Mouse (Mus musculus): Measurements from ENCODE around the gene 2510039O18Rik. TPM values are rescaled to one million over a fixed set of nuclear protein-coding genes. Genes with fewer than 3 reads are reported as not detected.

2510039O18Rik gene
- polyA plus RNA-seq, 1 experiment from 2014 or later = 6.5 TPM

GRCm38 (mm10) chr4:147968816-147969215 is 28.1 kb downstream of the 2510039O18Rik start:
- no peak overlapping the region for H3K4me2 ChIP-seq (ENCODE audit: low read depth, low read length)
- no peaks in the 10 kb centered on the region for H3K27me3 ChIP-seq (ENCODE audit: insufficient read depth, low read length)
- H3K36me3 ChIP-seq (replicated peaks; ENCODE audit: insufficient read depth, low read length) = no peaks in the 10 kb centered on the region
- WGBS (ENCODE audit: insufficient replicate concordance) = 69% methylated on average over 2 of the region's 2 CpGs
- no peak overlapping the region for H3K4me3 ChIP-seq (ENCODE audit: low read depth, low read length)
- no peak overlapping the region for H3K9ac ChIP-seq (replicated peaks)
- H3K9me3 ChIP-seq (ENCODE audit: low read length) = no peaks in the 10 kb centered on the region
- H3K27ac ChIP-seq (ENCODE audit: low read depth) = no peak overlapping the region
- H3K4me1 ChIP-seq (ENCODE audit: insufficient read depth) = no peaks in the 10 kb centered on the region
- TF ChIP-seq CTCF (IDR thresholded peaks at IDR 0.05; ENCODE audit: low read depth) (no peak), EP300 (IDR thresholded peaks at IDR 0.05; ENCODE audit: low read depth) (no peak)
- ATAC-seq = no peak
- no peak for DNase-seq

- ATAC-seq (no peak), DNase-seq (no peak)
- H3K27me3 ChIP-seq (ENCODE audit: insufficient read depth, low read length) = no peaks in the 10 kb centered on the region
- H3K9me3 ChIP-seq (ENCODE audit: low read length) = no peaks in the 10 kb centered on the region
- TF ChIP-seq EP300 (IDR thresholded peaks at IDR 0.05; ENCODE audit: low read depth) = no peak
- no peak for TF ChIP-seq CTCF (IDR thresholded peaks at IDR 0.05; ENCODE audit: low read depth)
- H3K9ac ChIP-seq (replicated peaks) = no peak overlapping the region
- no peaks in the 10 kb centered on the region for H3K4me1 ChIP-seq (ENCODE audit: insufficient read depth)
- H3K4me2 ChIP-seq (ENCODE audit: low read depth, low read length) = no peak overlapping the region
- WGBS (ENCODE audit: insufficient replicate concordance) = 40% methylated on average over 9 of the region's 9 CpGs
- H3K27ac ChIP-seq (ENCODE audit: low read depth) = no peak overlapping the region
- no peaks in the 10 kb centered on the region for H3K36me3 ChIP-seq (replicated peaks; ENCODE audit: insufficient read depth, low read length)
- H3K4me3 ChIP-seq (ENCODE audit: low read depth, low read length) = no peak overlapping the region
These were observed 28.6 kb downstream of the 2510039O18Rik start for GRCm38 (mm10) chr4:147969337-147969736.

GRCm38 (mm10) chr4:147976237-147976636 is 35.5 kb downstream of the 2510039O18Rik start:
- Histone ChIP-seq H3K9me3 (ENCODE audit: low read length) (peaks cover 4% of the 10 kb centered on the region; the same call in 1 of the 2 replicates), H3K36me3 (replicated peaks; ENCODE audit: insufficient read depth, low read length) (no peaks in the 10 kb centered on the region), H3K4me2 (ENCODE audit: low read depth, low read length) (no peak overlapping the region), H3K27me3 (ENCODE audit: insufficient read depth, low read length) (no peaks in the 10 kb centered on the region), H3K4me3 (ENCODE audit: low read depth, low read length) (no peak overlapping the region), H3K9ac (replicated peaks) (no peak overlapping the region), H3K27ac (ENCODE audit: low read depth) (no peak overlapping the region), H3K4me1 (ENCODE audit: insufficient read depth) (no peaks in the 10 kb centered on the region)
- TF ChIP-seq EP300 (IDR thresholded peaks at IDR 0.05; ENCODE audit: low read depth) = no peak
- no peak for TF ChIP-seq CTCF (IDR thresholded peaks at IDR 0.05; ENCODE audit: low read depth)
- ATAC-seq = no peak
- 50% methylated on average over 3 of the region's 3 CpGs for WGBS (ENCODE audit: insufficient replicate concordance)
- no peak for DNase-seq

GRCm38 (mm10) chr4:147977726-147978125 is 37.0 kb downstream of the 2510039O18Rik start:
- Histone ChIP-seq H3K4me1 (ENCODE audit: insufficient read depth) (no peaks in the 10 kb centered on the region), H3K36me3 (replicated peaks; ENCODE audit: insufficient read depth, low read length) (no peaks in the 10 kb centered on the region), H3K4me2 (ENCODE audit: low read depth, low read length) (no peak overlapping the region), H3K27me3 (ENCODE audit: insufficient read depth, low read length) (no peaks in the 10 kb centered on the region), H3K27ac (ENCODE audit: low read depth) (no peak overlapping the region), H3K4me3 (ENCODE audit: low read depth, low read length) (no peak overlapping the region), H3K9me3 (ENCODE audit: low read length) (peaks cover 4% of the 10 kb centered on the region; the same call in 1 of the 2 replicates), H3K9ac (replicated peaks) (no peak overlapping the region)
- TF ChIP-seq CTCF (IDR thresholded peaks at IDR 0.05; ENCODE audit: low read depth) (no peak), EP300 (IDR thresholded peaks at IDR 0.05; ENCODE audit: low read depth) (no peak)
- ATAC-seq = no peak
- no peak for DNase-seq
- WGBS (ENCODE audit: insufficient replicate concordance) = 65% methylated on average over 4 of the region's 4 CpGs

GRCm38 (mm10) chr4:147978391-147978790 is 37.7 kb downstream of the 2510039O18Rik start:
- Histone ChIP-seq H3K36me3 (replicated peaks; ENCODE audit: insufficient read depth, low read length) (no peaks in the 10 kb centered on the region), H3K9ac (replicated peaks) (no peak overlapping the region), H3K4me1 (ENCODE audit: insufficient read depth) (no peaks in the 10 kb centered on the region), H3K9me3 (ENCODE audit: low read length) (peaks cover 4% of the 10 kb centered on the region; the same call in 1 of the 2 replicates), H3K27ac (ENCODE audit: low read depth) (no peak overlapping the region), H3K27me3 (ENCODE audit: insufficient read depth, low read length) (no peaks in the 10 kb centered on the region), H3K4me3 (ENCODE audit: low read depth, low read length) (no peak overlapping the region), H3K4me2 (ENCODE audit: low read depth, low read length) (no peak overlapping the region)
- WGBS (ENCODE audit: insufficient replicate concordance) = 74% methylated on average over 6 of the region's 6 CpGs
- ATAC-seq (no peak), DNase-seq (no peak)
- no peak for TF ChIP-seq CTCF (IDR thresholded peaks at IDR 0.05; ENCODE audit: low read depth)
- no peak for TF ChIP-seq EP300 (IDR thresholded peaks at IDR 0.05; ENCODE audit: low read depth)

GRCm38 (mm10) chr4:147979441-147979860 is 38.8 kb downstream of the 2510039O18Rik start:
- WGBS (ENCODE audit: insufficient replicate concordance) = 68% methylated on average over 7 of the region's 7 CpGs
- Histone ChIP-seq H3K9ac (replicated peaks) (no peak overlapping the region), H3K27me3 (ENCODE audit: insufficient read depth, low read length) (no peaks in the 10 kb centered on the region), H3K36me3 (replicated peaks; ENCODE audit: insufficient read depth, low read length) (no peaks in the 10 kb centered on the region), H3K4me2 (ENCODE audit: low read depth, low read length) (no peak overlapping the region), H3K9me3 (ENCODE audit: low read length) (peaks cover 4% of the 10 kb centered on the region; the same call in 1 of the 2 replicates), H3K4me3 (ENCODE audit: low read depth, low read length) (no peak overlapping the region), H3K4me1 (ENCODE audit: insufficient read depth) (no peaks in the 10 kb centered on the region), H3K27ac (ENCODE audit: low read depth) (no peak overlapping the region)
- ATAC-seq = no peak
- DNase-seq = no peak
- TF ChIP-seq CTCF (IDR thresholded peaks at IDR 0.05; ENCODE audit: low read depth) (no peak), EP300 (IDR thresholded peaks at IDR 0.05; ENCODE audit: low read depth) (no peak)
